Mouse (Mus musculus) MN1 (cell line): Measurements from ENCODE around the gene Wdr25.

ENCODE experiments used
- DNase-seq: peaks from one replicate; pipeline ENCODE4 v3.0.0-alpha.2; 2016; ENCODE audit warnings: low spot score

The Wdr25 gene

GRCm38 (mm10) chr12:108896006-108896405, 2.6 kb downstream of the Wdr25 start:
- peak; percentile 45 for DNase-seq

GRCm38 (mm10) chr12:108901346-108901745, 7.9 kb downstream of the Wdr25 start:
- no peak for DNase-seq

- peak; percentile 73 for DNase-seq
These were observed 9.5 kb downstream of the Wdr25 start for GRCm38 (mm10) chr12:108902940-108903339.

GRCm38 (mm10) chr12:108903600-108904275, 10.3 kb downstream of the Wdr25 start:
- peak; percentile 72 for DNase-seq

GRCm38 (mm10) chr12:108904276-108904653, 10.8 kb downstream of the Wdr25 start:
- no peak for DNase-seq

- no peak for DNase-seq
These were observed 12.3 kb downstream of the Wdr25 start for GRCm38 (mm10) chr12:108905620-108906302.

- no peak for DNase-seq
These were observed 13.0 kb downstream of the Wdr25 start for GRCm38 (mm10) chr12:108906398-108906797.

- DNase-seq, result no peak
These were observed 16.5 kb downstream of the Wdr25 start for GRCm38 (mm10) chr12:108909846-108910433.

GRCm38 (mm10) chr12:108912442-108912841, 19.0 kb downstream of the Wdr25 start:
- DNase-seq, result no peak

GRCm38 (mm10) chr12:108914198-108914597, 20.8 kb downstream of the Wdr25 start:
- DNase-seq, result no peak

- DNase-seq, result no peak
These were observed 21.4 kb downstream of the Wdr25 start for GRCm38 (mm10) chr12:108914709-108915340.

GRCm38 (mm10) chr12:108915893-108916292, 22.5 kb downstream of the Wdr25 start:
- peak; percentile 71 for DNase-seq

- DNase-seq, result no peak
These were observed 23.1 kb downstream of the Wdr25 start for GRCm38 (mm10) chr12:108916447-108917042.

- no peak for DNase-seq
These were observed 24.1 kb downstream of the Wdr25 start for GRCm38 (mm10) chr12:108917509-108917908.

- DNase-seq, result no peak
These were observed 25.3 kb downstream of the Wdr25 start for GRCm38 (mm10) chr12:108918753-108919152.

- DNase-seq, result no peak
These were observed 33.2 kb downstream of the Wdr25 start for GRCm38 (mm10) chr12:108926606-108927111.

- DNase-seq, result no peak
These were observed 34.8 kb downstream of the Wdr25 start for GRCm38 (mm10) chr12:108928249-108928648.

- no peak for DNase-seq
These were observed 36.0 kb downstream of the Wdr25 start for GRCm38 (mm10) chr12:108929475-108929874.

GRCm38 (mm10) chr12:108931341-108932053, 38.1 kb downstream of the Wdr25 start:
- no peak for DNase-seq

GRCm38 (mm10) chr12:108932113-108932512, 38.7 kb downstream of the Wdr25 start:
- no peak for DNase-seq

- no peak for DNase-seq
These were observed 40.8 kb downstream of the Wdr25 start for GRCm38 (mm10) chr12:108934231-108934630.
